Mouse (Mus musculus) liver, adult 10 weeks (tissue): ENCODE results near the gene Tdrd5. TPM values are rescaled to one million over a fixed set of nuclear protein-coding genes. Genes with fewer than 3 reads are reported as not detected.

Source experiments
- polyA plus RNA-seq: library from polyadenylated mRNA; stranded (reverse); fragments of 350-450 nt; fragmentation: Illumina TruSeq; extraction: RNeasy Lipid Tissue Mini Kit (QIAGEN cat#74804); gene quantifications from one replicate; pipeline ENCODE4 v1.2.3, GENCODE M21; 2014; ENCODE audit warnings: low read depth, low replicate concordance

Gene Tdrd5
- polyA plus RNA-seq: not detected

GRCm38 (mm10) chr1:156302911-156303749 lies at the start of gene Tdrd5:
TSS of gene Tdrd5 (minus strand) at chr1:156303664.

GRCm38 (mm10) chr1:156310630-156311029 lies 7.2 kb upstream of the Tdrd5 start, which contains the start of gene Nphs2:
TSS of gene Nphs2 (plus strand) at chr1:156310727.

Other genes with a start within 250 kb of the Tdrd5 start
- gene Fam163a, start 98.6 kb downstream of the Tdrd5 start, polyA plus RNA-seq: not detected
- not detected for gene Nphs2, start 7.1 kb upstream of the Tdrd5 start, polyA plus RNA-seq
- gene Gm2000, start 62.4 kb upstream of the Tdrd5 start, polyA plus RNA-seq: 8.8 TPM
- not detected for gene Axdnd1, start 117.5 kb upstream of the Tdrd5 start, polyA plus RNA-seq
- gene Soat1, start 170.7 kb upstream of the Tdrd5 start, polyA plus RNA-seq: 3.0 TPM
- gene Gm10031, start 220.3 kb upstream of the Tdrd5 start, polyA plus RNA-seq: 2.7 TPM